Mouse (Mus musculus): Measurements from ENCODE around the gene Gli1. TPM values are rescaled to one million over a fixed set of nuclear protein-coding genes. Genes with fewer than 3 reads are reported as not detected.

The Gli1 gene
- polyA plus RNA-seq, 1 experiment from 2014 or later = 7.3 TPM

DNA sequence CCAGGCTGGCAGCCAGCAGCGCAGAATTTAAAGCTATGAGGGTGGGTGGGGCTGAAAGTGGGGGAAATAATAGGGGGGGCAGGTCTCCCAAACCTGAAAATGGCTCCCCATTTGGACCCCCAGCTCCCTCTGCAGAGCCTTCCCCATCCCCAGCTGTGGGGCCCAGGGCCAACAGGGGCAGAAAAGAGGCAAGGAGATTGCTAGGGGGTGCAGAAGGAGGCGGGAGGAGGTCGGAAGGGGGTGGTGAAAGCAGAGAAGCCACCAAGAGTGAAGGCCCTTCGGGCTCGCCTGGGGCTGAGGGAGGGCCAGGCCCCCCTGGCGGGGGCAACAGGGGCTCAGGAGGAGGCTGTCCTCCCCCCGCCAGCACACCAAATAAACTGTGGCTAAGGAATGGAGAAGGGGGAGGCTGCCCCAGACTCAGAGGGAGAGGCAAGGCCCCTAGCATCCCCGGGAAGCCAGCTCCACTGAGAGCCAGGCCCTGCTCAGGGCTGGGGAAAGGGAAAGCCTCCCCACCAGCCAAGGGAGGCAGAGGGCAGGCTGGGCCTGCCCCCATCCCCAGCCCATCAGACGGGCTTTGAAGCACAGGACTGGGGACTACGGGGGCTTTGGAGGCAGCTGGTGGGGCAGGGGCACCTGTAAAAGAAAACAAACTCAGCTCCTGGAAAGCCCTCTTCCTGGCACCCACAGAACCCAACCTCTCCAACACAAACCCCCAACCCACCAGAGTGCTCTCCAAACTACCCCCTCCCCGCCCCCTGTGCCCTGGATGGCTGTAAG lies 56.9 kb downstream of the Gli1 start:
- no peaks in the 10 kb centered on the region for H3K27me3 ChIP-seq (ENCODE audit: insufficient read depth, poor library complexity, severe bottlenecking)
- peaks cover 75% of the 10 kb centered on the region for H3K36me3 ChIP-seq
- 67% methylated on average over 11 of the region's 11 CpGs for WGBS
- H3K4me3 ChIP-seq = peak overlapping the region; percentile 89; the same call in 1 of the 2 replicates
- no peak for DNase-seq (ENCODE audit: low spot score)
- no peaks in the 10 kb centered on the region for H3K9me3 ChIP-seq
- H3K27ac ChIP-seq = peak overlapping the region; percentile 97
- H3K4me1 ChIP-seq (replicated peaks) = peaks cover 60% of the 10 kb centered on the region

GRCm38 (mm10) chr10:127284105-127284622 lies 57.6 kb downstream of the Gli1 start:
- DNase-seq (ENCODE audit: low spot score) = no peak
- WGBS = 91% methylated on average over 7 of the region's 7 CpGs
- H3K27ac ChIP-seq = no peak overlapping the region
- no peak overlapping the region for H3K4me3 ChIP-seq
- peaks cover 52% of the 10 kb centered on the region for H3K4me1 ChIP-seq (replicated peaks)
- no peaks in the 10 kb centered on the region for H3K9me3 ChIP-seq
- no peaks in the 10 kb centered on the region for H3K27me3 ChIP-seq (ENCODE audit: insufficient read depth, poor library complexity, severe bottlenecking)
- peaks cover 82% of the 10 kb centered on the region for H3K36me3 ChIP-seq

- no peak for DNase-seq (ENCODE audit: low spot score)
Measured at GRCm38 (mm10) chr10:127282620-127283215, 59.1 kb downstream of the Gli1 start.

GRCm38 (mm10) chr10:127281316-127281715 lies 60.5 kb downstream of the Gli1 start:
- DNase-seq (ENCODE audit: low spot score) = no peak
- no peaks in the 10 kb centered on the region for H3K9me3 ChIP-seq
- peaks cover 100% of the 10 kb centered on the region for H3K36me3 ChIP-seq
- H3K4me3 ChIP-seq = no peak overlapping the region
- no peaks in the 10 kb centered on the region for H3K27me3 ChIP-seq (ENCODE audit: insufficient read depth, poor library complexity, severe bottlenecking)
- peaks cover 24% of the 10 kb centered on the region for H3K4me1 ChIP-seq (replicated peaks)
- H3K27ac ChIP-seq = no peak overlapping the region
- 94% methylated on average over 8 of the region's 8 CpGs for WGBS

More at GRCm38 (mm10) chr10:127282620-127283215, 59.1 kb downstream of the Gli1 start:
- Histone ChIP-seq H3K9me3 (no peaks in the 10 kb centered on the region), H3K4me3 (no peak overlapping the region), H3K27me3 (ENCODE audit: insufficient read depth, poor library complexity, severe bottlenecking) (no peaks in the 10 kb centered on the region), H3K4me1 (replicated peaks) (peaks cover 38% of the 10 kb centered on the region), H3K27ac (no peak overlapping the region), H3K36me3 (peaks cover 97% of the 10 kb centered on the region)
- 87% methylated on average over 13 of the region's 13 CpGs for WGBS

Other genes starting within 250 kb of the Gli1 start
- 69.4 and 85.5 TPM in 2 replicates for gene Os9, start 220.8 kb downstream of the Gli1 start, polyA plus RNA-seq (2016; fragmentation: Nextera tagmentation; extraction: Ambion mirVana)
- gene B4galnt1, start 176.7 kb downstream of the Gli1 start, polyA plus RNA-seq (2016; fragmentation: Nextera tagmentation; extraction: Ambion mirVana) = 4.4 and 12.7 TPM in 2 replicates
- gene Slc26a10, start 161.3 kb downstream of the Gli1 start, polyA plus RNA-seq (2016; fragmentation: Nextera tagmentation; extraction: Ambion mirVana) = 1.6 and 2.1 TPM in 2 replicates
- 29.8 and 33.5 TPM in 2 replicates for gene Arhgef25, start 151.9 kb downstream of the Gli1 start, polyA plus RNA-seq (2016; fragmentation: Nextera tagmentation; extraction: Ambion mirVana)
- 110 and 151 TPM in 2 replicates for gene Dtx3, start 146.2 kb downstream of the Gli1 start, polyA plus RNA-seq (2016; fragmentation: Nextera tagmentation; extraction: Ambion mirVana)
- gene Pip4k2c, start 130.4 kb downstream of the Gli1 start, polyA plus RNA-seq (2016; fragmentation: Nextera tagmentation; extraction: Ambion mirVana) = 17.9 and 21.9 TPM in 2 replicates
- gene Kif5a, start 78.6 kb downstream of the Gli1 start, polyA plus RNA-seq (2016; fragmentation: Nextera tagmentation; extraction: Ambion mirVana) = 24.4 and 39.4 TPM in 2 replicates
- 222 and 255 TPM in 2 replicates for gene Dctn2, start 75.6 kb downstream of the Gli1 start, polyA plus RNA-seq (2016; fragmentation: Nextera tagmentation; extraction: Ambion mirVana)
- gene Mbd6, start 53.0 kb downstream of the Gli1 start, polyA plus RNA-seq (2016; fragmentation: Nextera tagmentation; extraction: Ambion mirVana) = 12.8 and 16.3 TPM in 2 replicates
- 171 and 174 TPM in 2 replicates for gene Mars, start 30.2 kb downstream of the Gli1 start, polyA plus RNA-seq (2016; fragmentation: Nextera tagmentation; extraction: Ambion mirVana)
- 1.8 and 2.5 TPM in 2 replicates for gene Arhgap9, start 20.0 kb downstream of the Gli1 start, polyA plus RNA-seq (2016; fragmentation: Nextera tagmentation; extraction: Ambion mirVana)
- gene Inhbe, start 12.4 kb upstream of the Gli1 start, polyA plus RNA-seq (2016; fragmentation: Nextera tagmentation; extraction: Ambion mirVana) = not detected in 2 replicates
- gene Inhbc, start 28.5 kb upstream of the Gli1 start, polyA plus RNA-seq (2016; fragmentation: Nextera tagmentation; extraction: Ambion mirVana) = 0.13 TPM in 1 of 2 replicates, not detected in the other
- gene R3hdm2, start 38.4 kb upstream of the Gli1 start, polyA plus RNA-seq (2016; fragmentation: Nextera tagmentation; extraction: Ambion mirVana) = 31.0 and 35.5 TPM in 2 replicates
- 0.72 and 1.5 TPM in 2 replicates for gene Stac3, start 159.7 kb upstream of the Gli1 start, polyA plus RNA-seq (2016; fragmentation: Nextera tagmentation; extraction: Ambion mirVana)
- gene Ndufa4l2, start 173.0 kb upstream of the Gli1 start, polyA plus RNA-seq (2016; fragmentation: Nextera tagmentation; extraction: Ambion mirVana) = 8.1 and 10.5 TPM in 2 replicates
- 103 and 118 TPM in 2 replicates for gene Shmt2, start 180.5 kb upstream of the Gli1 start, polyA plus RNA-seq (2016; fragmentation: Nextera tagmentation; extraction: Ambion mirVana)
- 23.1 and 70.9 TPM in 2 replicates for gene Nxph4, start 192.6 kb upstream of the Gli1 start, polyA plus RNA-seq (2016; fragmentation: Nextera tagmentation; extraction: Ambion mirVana)

Data from hindbrain, embryonic 10.5 days (tissue).